Mouse (Mus musculus) heart, embryonic 13.5 days (tissue): ENCODE data around the gene Zbtb46. TPM values are rescaled to one million over a fixed set of nuclear protein-coding genes. Genes with fewer than 3 reads are reported as not detected.
A peak's percentile ranks its signal among the peaks of the same experiment; 100 is the strongest.
"Not testable (repeated sequence)": the region's sequence is repeated elsewhere in the genome, so short reads cannot be mapped to it uniquely, and the experiment has no call there.

Experiments
- ATAC-seq: fragments of 200-750 bp; cut with Nextera tagmentation; 2 replicates; pipeline ENCODE4 v1.8.0; 2017; ENCODE audit warnings: moderate TSS enrichment; ENCODE audit not compliant: insufficient number of reproducible peaks, low FRiP score, low TSS enrichment; ENCODE audit errors: extremely low read depth
- H3K27ac ChIP-seq: fragments of 300-500 bp; sonication (generic); replicated peaks from 2 replicates; pipeline ENCODE4 v1.5.1; 2015; ENCODE audit warnings: moderate library complexity, mild to moderate bottlenecking, inconsistent platforms
- H3K27me3 ChIP-seq: fragments of 300-500 bp; sonication (generic); replicated peaks from 2 replicates; pipeline ENCODE4 v1.6.1; 2015; ENCODE audit warnings: mild to moderate bottlenecking, inconsistent platforms
- H3K36me3 ChIP-seq: fragments of 300-500 bp; sonication (generic); 2 replicates; pipeline ENCODE4 v1.6.1; 2015; ENCODE audit warnings: mild to moderate bottlenecking, inconsistent platforms
- H3K4me1 ChIP-seq: fragments of 300-500 bp; sonication (generic); 2 replicates; pipeline ENCODE4 v1.6.1; 2015; ENCODE audit warnings: inconsistent platforms
- H3K4me2 ChIP-seq: fragments of 300-500 bp; sonication (generic); 2 replicates; pipeline ENCODE4 v1.6.1; 2015; ENCODE audit warnings: inconsistent platforms, mild to moderate bottlenecking, moderate library complexity
- H3K4me3 ChIP-seq: fragments of 300-500 bp; sonication (generic); 2 replicates; pipeline ENCODE4 v1.5.1; 2015; ENCODE audit warnings: moderate library complexity, mild to moderate bottlenecking, inconsistent platforms
- H3K9ac ChIP-seq: fragments of 300-500 bp; sonication (generic); 2 replicates; pipeline ENCODE4 v1.6.1; 2015; ENCODE audit warnings: inconsistent platforms, mild to moderate bottlenecking, moderate library complexity
- H3K9me3 ChIP-seq: fragments of 300-500 bp; sonication (generic); 2 replicates; pipeline ENCODE4 v1.6.1; 2016; ENCODE audit warnings: inconsistent platforms
- WGBS: fragments of 180-500 bp; shearing (Covaris S2); methylation state at CpG from one replicate; pipeline ENCODE4 v1.1.7; 2015; ENCODE audit warnings: mixed read lengths; 5-methylcytosine and 5-hydroxymethylcytosine counted together
- polyA plus RNA-seq: library from polyadenylated mRNA; unstranded; fragments of >200 nt; fragmentation: Nextera tagmentation; extraction: Ambion mirVana; gene quantifications from 2 replicates; pipeline ENCODE4 v1.2.1, GENCODE M21; 2015

The Zbtb46 gene
- 10.6 TPM in 2 replicates for polyA plus RNA-seq

DNA sequence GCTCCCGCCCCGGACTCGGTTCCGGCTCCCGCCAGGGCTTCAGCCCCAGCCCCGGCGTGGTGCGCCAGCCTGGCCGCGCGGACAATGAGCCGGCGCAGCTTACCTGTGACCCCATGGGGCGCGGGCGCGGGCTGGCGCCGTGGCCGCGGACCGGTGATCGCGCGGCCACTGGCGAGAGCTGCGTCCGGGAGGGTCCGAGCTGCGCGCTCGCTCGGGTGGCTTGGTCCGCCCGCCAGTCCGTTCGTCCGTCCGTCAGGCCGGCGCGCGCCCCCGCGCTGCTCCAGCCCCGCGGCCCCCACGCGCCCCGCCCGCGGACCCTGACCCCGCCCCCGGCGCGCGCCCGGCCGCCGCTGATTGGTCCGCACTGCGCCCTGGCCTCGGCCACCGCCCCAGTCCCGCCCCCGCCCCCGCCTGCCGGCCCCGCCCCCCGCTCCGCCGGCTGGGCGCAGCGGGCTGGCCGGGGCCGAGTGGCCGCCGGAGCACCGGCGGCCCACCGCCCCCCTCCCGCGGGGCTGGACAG, at the start of gene Zbtb46:
Zbtb46 (minus strand) TSS at position 274 of the 520 bp plus-strand sequence.
- H3K27ac ChIP-seq: peak within 1 kb of the TSS; percentile 84
- H3K4me2 ChIP-seq: peak within 1 kb of the TSS; percentile 99
- 0 out of 2 replicates have a peak, but pooled peaks cover 7% of the 10 kb centered on the region for H3K27me3 ChIP-seq
- WGBS: under 1% methylated on average over 63 of the region's 83 CpGs
- 0 out of 2 replicates have a peak, but pooled peaks cover 3% of the 10 kb centered on the region for H3K36me3 ChIP-seq
- ATAC-seq: peak; percentile 91
- H3K4me1 ChIP-seq: peaks cover 51% of the 10 kb centered on the region
- no peaks in the 10 kb centered on the region for H3K9me3 ChIP-seq
- peak within 1 kb of the TSS; percentile 96 for H3K4me3 ChIP-seq
- peak within 1 kb of the TSS; percentile 93 for H3K9ac ChIP-seq

DNA sequence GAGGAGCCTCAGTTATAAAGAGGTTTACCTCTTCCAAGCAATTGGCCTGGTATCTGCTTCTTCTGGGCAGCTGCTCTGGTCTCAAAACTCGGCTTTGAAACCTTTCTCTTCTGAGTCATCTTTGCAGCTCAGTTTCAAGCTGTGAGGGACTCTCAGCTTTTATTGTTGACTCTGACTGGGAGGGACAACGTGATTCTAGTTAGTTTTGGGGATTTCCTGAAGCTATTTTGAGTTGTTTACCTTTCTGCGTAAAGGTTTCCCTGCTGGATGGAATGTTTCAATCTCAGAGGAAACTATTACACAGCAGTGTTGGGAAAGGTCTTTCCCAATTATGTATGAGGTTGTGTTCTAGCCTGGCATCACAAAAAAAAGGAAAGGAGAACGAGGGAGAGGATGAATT, 39.4 kb upstream of the Zbtb46 start:
- Histone ChIP-seq H3K4me2 (peak overlapping the region; percentile 79), H3K9me3 (no peaks in the 10 kb centered on the region), H3K9ac (no peak overlapping the region), H3K27me3 (no peaks in the 10 kb centered on the region), H3K4me1 (peaks cover 19% of the 10 kb centered on the region), H3K36me3 (peaks cover 46% of the 10 kb centered on the region), H3K4me3 (no peak overlapping the region), H3K27ac (no peak overlapping the region)
- WGBS: 74% methylated on average over 4 of the region's 4 CpGs
- no peak for ATAC-seq

DNA sequence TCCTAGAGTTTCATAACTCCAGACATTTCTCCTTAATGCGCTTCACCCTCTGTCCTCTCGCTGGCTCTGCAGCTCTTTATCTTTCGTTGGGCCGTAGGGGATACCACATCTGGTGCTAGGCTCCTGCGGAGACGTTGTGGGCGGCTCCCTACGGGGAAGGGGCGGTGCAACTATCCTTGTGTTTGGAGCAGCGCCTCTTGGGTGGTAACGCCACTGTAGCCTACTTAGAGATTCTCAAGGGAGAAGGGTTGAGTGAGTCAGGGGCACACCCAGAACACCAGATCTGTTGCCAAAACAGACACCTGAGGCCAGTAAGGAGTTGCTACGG, 38.3 kb upstream of the Zbtb46 start:
- Histone ChIP-seq H3K27ac (peak overlapping the region; percentile 95), H3K9ac (peak overlapping the region; percentile 93), H3K4me3 (peak overlapping the region; percentile 88), H3K4me2 (peak overlapping the region; percentile 79), H3K9me3 (no peaks in the 10 kb centered on the region), H3K4me1 (peaks cover 19% of the 10 kb centered on the region), H3K36me3 (peaks cover 35% of the 10 kb centered on the region), H3K27me3 (0 out of 2 replicates have a peak, but pooled peaks cover 5% of the 10 kb centered on the region)
- peak; percentile 72 for ATAC-seq
- under 1% methylated on average over 12 of the region's 12 CpGs for WGBS

DNA sequence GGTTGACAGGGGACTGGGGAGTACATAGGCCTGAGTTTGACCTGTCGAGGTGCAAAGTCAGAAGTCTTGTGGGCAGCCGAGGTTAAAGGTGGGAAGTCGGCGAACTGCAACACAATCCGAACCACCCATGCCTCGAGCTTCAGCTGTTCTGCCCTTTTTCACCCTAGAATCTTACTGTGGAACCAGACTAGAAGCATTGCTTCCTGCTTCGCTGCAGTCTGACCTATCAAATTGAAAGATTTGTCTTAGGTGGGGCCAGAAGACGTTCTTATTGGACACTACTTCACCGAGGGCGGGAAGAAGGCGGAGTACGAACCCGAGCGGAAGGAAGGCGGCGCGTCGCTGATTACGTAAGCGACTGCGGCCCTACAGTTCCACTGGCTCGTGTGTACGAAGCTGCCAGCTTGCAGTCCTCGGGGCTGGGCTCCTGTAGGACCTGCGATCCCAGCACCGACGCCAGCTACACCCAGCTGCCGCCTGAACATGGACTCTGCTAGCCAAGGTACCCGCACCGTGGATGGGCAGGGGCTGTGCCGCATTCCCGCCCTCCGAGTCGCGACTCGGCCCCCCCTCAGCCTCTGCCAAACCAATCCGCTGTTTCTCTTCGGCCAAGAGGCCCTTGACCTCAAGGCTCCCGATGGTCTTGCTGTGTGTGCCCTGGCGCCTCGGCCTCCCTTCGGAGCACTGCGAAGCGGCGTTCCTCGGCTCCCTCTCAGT, 37.8 kb upstream of the Zbtb46 start, which contains the start of gene Tpd52l2:
Tpd52l2 (plus strand) TSS at position 312 of the 717 bp plus-strand sequence.
- Histone ChIP-seq H3K9me3 (no peaks in the 10 kb centered on the region), H3K27ac (peak within 1 kb of the TSS; percentile 95), H3K4me1 (peaks cover 19% of the 10 kb centered on the region), H3K4me3 (peak within 1 kb of the TSS; percentile 88), H3K4me2 (peak within 1 kb of the TSS; percentile 79), H3K9ac (peak within 1 kb of the TSS; percentile 93), H3K36me3 (peaks cover 29% of the 10 kb centered on the region), H3K27me3 (0 out of 2 replicates have a peak, but pooled peaks cover 5% of the 10 kb centered on the region)
- peak; percentile 91 for ATAC-seq
- WGBS: under 1% methylated on average over 46 of the region's 46 CpGs

GRCm38 (mm10) chr2:181496281-181496680, 37.1 kb upstream of the Zbtb46 start:
- no peaks in the 10 kb centered on the region for H3K9me3 ChIP-seq

DNA sequence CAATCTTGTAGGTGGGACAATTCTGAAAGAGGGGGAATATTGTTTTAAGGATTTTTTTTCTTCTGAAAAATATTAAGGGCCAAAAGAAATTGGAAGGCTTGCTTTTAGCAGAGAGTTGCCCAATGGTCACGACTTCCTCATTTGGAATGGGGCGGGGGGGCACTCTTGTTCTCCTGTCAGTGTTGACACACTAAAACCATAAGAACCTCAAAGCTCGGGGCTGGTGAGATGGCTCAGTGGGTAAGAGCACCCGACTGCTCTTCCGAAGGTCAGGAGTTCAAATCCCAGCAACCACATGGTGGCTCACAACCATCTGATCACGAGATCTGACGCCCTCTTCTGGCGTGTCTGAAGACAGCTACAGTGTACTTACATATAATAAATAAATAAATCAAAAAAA, 36.6 kb upstream of the Zbtb46 start:
- 61% methylated on average over 8 of the region's 8 CpGs for WGBS
- peak overlapping the region; percentile 79 for H3K4me2 ChIP-seq
- H3K4me3 ChIP-seq: peak overlapping the region; percentile 88; the same call in 1 of the 2 replicates
- peaks cover 19% of the 10 kb centered on the region for H3K4me1 ChIP-seq
- H3K9ac ChIP-seq, ATAC-seq, H3K9me3 ChIP-seq, H3K27me3 ChIP-seq: not testable (repeated sequence)
- H3K36me3 ChIP-seq: peaks cover 18% of the 10 kb centered on the region
- H3K27ac ChIP-seq: peak overlapping the region; percentile 95; the same call in 1 of the 2 replicates

More at GRCm38 (mm10) chr2:181496281-181496680, 37.1 kb upstream of the Zbtb46 start:
- Histone ChIP-seq H3K4me1 (peaks cover 19% of the 10 kb centered on the region), H3K4me3 (peak overlapping the region; percentile 88), H3K9ac (peak overlapping the region; percentile 93), H3K36me3 (peaks cover 22% of the 10 kb centered on the region), H3K27me3 (0 out of 2 replicates have a peak, but pooled peaks cover 5% of the 10 kb centered on the region), H3K27ac (peak overlapping the region; percentile 95), H3K4me2 (peak overlapping the region; percentile 79)
- ATAC-seq: peak; percentile 44; the same call in 1 of the 2 replicates
- 16% methylated on average over 8 of the region's 8 CpGs for WGBS

DNA sequence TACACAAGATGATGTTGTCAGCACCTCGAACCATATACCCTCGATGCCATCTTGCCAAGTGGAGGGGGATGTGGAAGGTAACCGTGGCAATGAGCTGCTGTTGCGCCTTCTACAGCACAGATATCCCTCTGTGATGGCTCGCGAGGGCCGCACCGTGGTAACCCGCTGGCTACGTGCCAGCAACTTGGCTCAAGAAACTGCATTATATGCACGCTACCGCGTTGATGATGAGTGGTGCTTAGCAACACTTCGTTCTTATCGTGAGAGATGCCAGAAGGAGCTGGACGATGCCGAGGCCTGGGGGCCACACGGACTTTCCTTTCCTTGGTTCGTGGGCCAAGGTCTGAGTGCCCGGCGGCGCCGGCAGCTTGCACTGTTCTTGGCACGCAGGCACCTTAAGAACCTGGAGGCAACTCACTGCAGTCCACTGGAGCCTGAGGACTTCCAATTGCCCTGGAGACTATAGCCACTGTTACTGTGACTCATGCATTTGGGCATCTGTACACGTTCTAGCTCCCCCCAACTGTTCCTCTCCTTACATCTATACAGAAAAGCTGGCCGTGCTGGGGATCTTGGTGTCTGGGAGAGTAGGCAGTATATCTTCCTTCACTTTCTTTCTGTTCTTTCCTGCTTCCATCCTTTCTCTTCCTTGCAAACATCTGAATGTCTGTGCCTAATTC, 35.2 kb upstream of the Zbtb46 start:
- Histone ChIP-seq H3K4me2 (no peak overlapping the region), H3K27me3 (0 out of 2 replicates have a peak, but pooled peaks cover 5% of the 10 kb centered on the region), H3K4me1 (peaks cover 19% of the 10 kb centered on the region), H3K36me3 (peaks cover 4% of the 10 kb centered on the region), H3K9ac (no peak overlapping the region), H3K4me3 (no peak overlapping the region), H3K9me3 (no peaks in the 10 kb centered on the region), H3K27ac (no peak overlapping the region)
- no peak for ATAC-seq
- WGBS: 60% methylated on average over 26 of the region's 26 CpGs

- H3K4me1 ChIP-seq: peaks cover 14% of the 10 kb centered on the region
- ATAC-seq: no peak
- no peak within 1 kb of the TSS for H3K4me2 ChIP-seq
- no peak within 1 kb of the TSS for H3K4me3 ChIP-seq
- no peak within 1 kb of the TSS for H3K9ac ChIP-seq
- H3K27me3 ChIP-seq: 0 out of 2 replicates have a peak, but pooled peaks cover 5% of the 10 kb centered on the region
- H3K9me3 ChIP-seq: no peaks in the 10 kb centered on the region
- no peaks in the 10 kb centered on the region for H3K36me3 ChIP-seq
- 81% methylated on average over 31 of the region's 31 CpGs for WGBS
- H3K27ac ChIP-seq: no peak within 1 kb of the TSS
Measured at GRCm38 (mm10) chr2:181493156-181493927, 34.1 kb upstream of the Zbtb46 start, which contains the start of gene Abhd16b. Abhd16b (plus strand) TSS chr2:181493206.

- Histone ChIP-seq H3K27ac (no peak overlapping the region), H3K4me3 (no peak overlapping the region), H3K9ac (no peak overlapping the region), H3K27me3 (0 out of 2 replicates have a peak, but pooled peaks cover 5% of the 10 kb centered on the region), H3K4me1 (peaks cover 17% of the 10 kb centered on the region), H3K4me2 (no peak overlapping the region), H3K9me3 (no peaks in the 10 kb centered on the region), H3K36me3 (no peaks in the 10 kb centered on the region)
- ATAC-seq: no peak
- WGBS: 62% methylated on average over 3 of the region's 3 CpGs
Measured at GRCm38 (mm10) chr2:181492206-181492605, 33.0 kb upstream of the Zbtb46 start.

DNA sequence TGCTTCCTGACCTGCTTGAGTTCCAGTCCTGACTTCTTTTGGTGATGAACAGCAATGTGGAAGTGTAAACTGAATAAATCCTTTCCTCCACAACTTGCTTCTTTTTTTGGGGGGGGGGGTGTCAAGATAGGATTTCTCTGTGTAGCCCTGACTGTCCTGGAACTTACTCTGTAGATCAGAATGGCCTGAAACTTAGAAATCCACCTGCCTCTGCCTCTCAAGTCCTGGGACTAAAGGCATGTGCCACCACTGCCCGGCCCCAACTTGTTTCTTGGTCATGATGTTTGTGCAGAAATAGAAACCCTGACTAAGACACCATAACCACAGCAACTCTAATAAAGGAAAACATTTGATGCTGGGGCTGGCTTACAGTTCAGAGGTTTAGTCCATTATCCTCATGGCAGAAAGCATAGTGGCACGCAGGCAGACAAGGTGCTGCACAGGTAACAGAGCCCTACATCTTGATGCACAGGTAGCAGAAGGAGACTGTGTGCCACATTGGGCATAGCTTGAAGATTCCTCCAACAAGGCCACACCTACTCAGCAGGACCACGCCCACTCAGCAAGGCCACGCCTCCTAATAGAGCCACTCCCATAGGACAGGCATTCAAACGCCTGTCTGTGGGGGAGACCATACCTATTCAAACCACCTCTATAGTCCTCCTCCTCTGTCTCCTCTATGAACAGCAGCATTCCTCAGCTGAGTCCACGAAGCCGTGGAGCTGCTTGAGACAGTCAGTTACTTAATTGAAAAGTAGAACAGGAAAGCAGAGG, 32.4 kb upstream of the Zbtb46 start:
- H3K4me1 ChIP-seq: peaks cover 21% of the 10 kb centered on the region
- 0 out of 2 replicates have a peak, but pooled peaks cover 5% of the 10 kb centered on the region for H3K27me3 ChIP-seq
- H3K36me3 ChIP-seq: no peaks in the 10 kb centered on the region
- ATAC-seq: no peak
- H3K9ac ChIP-seq: no peak overlapping the region
- no peak overlapping the region for H3K27ac ChIP-seq
- WGBS: 29% methylated on average over 7 of the region's 7 CpGs
- H3K4me3 ChIP-seq: no peak overlapping the region
- no peak overlapping the region for H3K4me2 ChIP-seq
- H3K9me3 ChIP-seq: no peaks in the 10 kb centered on the region
